Mouse (Mus musculus) heart, postnatal 4 days (tissue): ENCODE measurements around the gene Gm10031. TPM values are rescaled to one million over a fixed set of nuclear protein-coding genes. Genes with fewer than 3 reads are reported as not detected.
"Not testable (repeated sequence)": the region's sequence is repeated elsewhere in the genome, so short reads cannot be mapped to it uniquely, and the experiment has no call there.

ENCODE experiments used
- DNase-seq: peaks from one replicate; pipeline ENCODE4 v3.0.0; 2021
- total RNA-seq, 2 experiments: library from RNA; stranded (reverse); gene quantifications; 2 replicates each; pipeline ENCODE4 v1.2.3; 2021

The Gm10031 gene
- 10 to 100 TPM; 43.1 to 47.8 TPM for total RNA-seq

DNA sequence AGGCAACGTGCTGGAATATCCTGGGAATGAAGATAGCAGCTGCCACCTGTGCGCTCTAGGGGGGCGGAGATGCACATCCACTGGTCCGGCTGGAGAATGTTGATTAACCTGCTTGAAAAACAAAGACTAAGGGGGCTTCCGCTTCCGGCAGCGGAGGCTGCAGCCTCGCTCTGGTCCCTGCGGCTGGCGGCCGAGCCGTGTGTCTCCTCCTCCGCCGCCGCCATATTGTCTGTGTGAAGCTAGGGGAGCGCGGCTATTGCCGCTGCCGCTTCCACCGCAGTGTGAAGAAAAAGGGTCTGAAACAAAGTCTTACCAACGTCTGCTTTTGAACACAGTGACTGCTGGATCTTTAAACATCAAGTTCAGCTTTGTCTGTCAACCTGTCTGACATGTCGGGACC is at the start of gene Gm10031:
Gm10031 (plus strand) TSS at position 171 of the 400 bp plus-strand sequence.
- not testable (repeated sequence) for DNase-seq

DNA sequence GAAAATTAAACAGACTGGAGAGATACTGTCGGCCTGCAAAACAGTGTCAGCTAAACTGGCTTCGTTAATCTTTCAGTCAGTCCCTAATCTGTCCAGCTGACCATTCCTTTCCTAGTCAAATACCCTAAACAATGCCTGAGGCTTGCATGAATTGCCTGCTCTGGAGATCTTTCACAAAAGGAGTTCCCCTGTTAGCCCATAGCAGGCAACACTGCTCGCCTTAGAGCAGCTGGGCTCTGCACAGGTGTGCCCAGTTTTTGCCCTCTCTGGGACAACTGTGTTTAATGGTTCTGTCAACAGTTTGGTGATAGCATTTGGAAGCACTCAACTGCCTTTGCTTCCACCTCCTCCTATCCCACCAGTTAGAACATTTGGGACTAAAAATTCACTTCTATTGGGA is 49.0 kb upstream of the Gm10031 start:
- DNase-seq, result no peak

GRCm38 (mm10) chr1:156476016-156476415 is 47.8 kb upstream of the Gm10031 start:
- DNase-seq, result no peak

DNA sequence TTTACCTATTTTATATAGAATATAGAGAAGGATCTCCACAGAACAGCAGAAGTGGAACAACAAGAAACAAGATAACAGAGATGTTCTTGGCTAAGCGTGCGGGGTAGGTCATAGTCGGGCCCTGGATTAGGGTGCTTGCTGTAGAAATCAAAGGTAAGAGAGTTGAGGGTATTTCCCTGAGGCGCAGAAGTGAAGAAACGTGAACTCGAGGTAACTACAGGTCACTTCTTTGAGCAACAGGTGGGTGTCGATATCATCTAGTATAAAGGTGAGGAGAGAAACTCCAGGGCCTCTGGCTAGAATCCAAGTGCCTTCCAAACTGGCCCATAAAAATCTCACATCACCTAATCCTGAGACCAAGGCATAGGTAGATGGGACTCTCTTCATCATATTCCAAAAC is 47.3 kb upstream of the Gm10031 start:
- no peak for DNase-seq

GRCm38 (mm10) chr1:156481826-156482225 is 42.0 kb upstream of the Gm10031 start:
- DNase-seq, result no peak

DNA sequence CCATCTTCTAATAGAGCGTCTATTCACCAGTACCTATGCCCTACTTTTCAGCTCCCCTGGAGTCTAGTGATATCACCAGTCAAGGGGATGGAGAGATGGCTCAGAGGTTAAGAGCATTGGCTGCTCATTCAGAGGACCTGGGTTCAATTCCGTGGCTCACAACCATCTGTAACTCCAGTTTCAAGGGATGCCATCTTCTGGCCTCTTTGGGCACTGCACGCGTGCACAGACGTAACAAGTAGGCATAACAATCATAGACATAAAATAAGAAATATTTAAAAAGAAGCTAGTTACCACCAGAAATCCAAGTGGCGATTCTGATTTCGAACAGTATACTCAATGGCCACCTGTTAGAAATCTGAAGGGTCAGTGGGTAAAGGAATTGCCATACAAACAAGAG is 36.3 kb upstream of the Gm10031 start:
- DNase-seq, result no peak

GRCm38 (mm10) chr1:156488031-156488430 is 35.8 kb upstream of the Gm10031 start:
- no peak for DNase-seq

DNA sequence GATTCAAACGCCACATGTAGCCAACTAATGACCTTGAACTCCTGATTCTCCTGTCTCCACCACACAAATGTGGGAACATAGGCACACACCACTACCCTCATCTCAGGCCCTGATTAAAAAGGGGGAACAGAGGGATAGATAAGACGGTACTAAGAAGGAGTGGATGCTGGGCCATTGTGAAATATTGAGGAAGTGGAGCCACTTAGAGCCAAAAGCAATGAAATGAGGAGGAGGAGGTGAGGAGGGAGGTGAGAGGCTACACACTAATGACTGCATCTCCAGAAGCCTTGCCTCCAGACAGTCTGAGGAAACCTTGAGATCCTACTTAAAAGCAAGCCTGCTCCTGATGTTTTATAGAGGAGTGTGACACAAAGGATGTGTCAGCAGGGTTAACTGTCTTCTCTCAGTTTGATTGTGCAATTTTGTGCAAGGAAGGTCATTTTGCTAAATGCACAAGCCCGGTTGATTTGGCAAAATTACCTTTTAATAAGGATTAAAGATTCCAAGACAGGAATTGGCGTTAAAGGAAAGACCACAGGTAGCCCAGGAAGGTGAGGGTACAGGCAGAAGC is 32.5 kb upstream of the Gm10031 start:
- DNase-seq, result no peak

- DNase-seq, result no peak
These were observed 28.8 kb upstream of the Gm10031 start for GRCm38 (mm10) chr1:156495025-156495424.

GRCm38 (mm10) chr1:156496910-156497309 is 26.9 kb upstream of the Gm10031 start:
- no peak for DNase-seq

- no peak for DNase-seq
These were observed 18.8 kb upstream of the Gm10031 start for GRCm38 (mm10) chr1:156504945-156505523.

GRCm38 (mm10) chr1:156505901-156506300 is 17.9 kb upstream of the Gm10031 start:
- DNase-seq, result no peak

DNA sequence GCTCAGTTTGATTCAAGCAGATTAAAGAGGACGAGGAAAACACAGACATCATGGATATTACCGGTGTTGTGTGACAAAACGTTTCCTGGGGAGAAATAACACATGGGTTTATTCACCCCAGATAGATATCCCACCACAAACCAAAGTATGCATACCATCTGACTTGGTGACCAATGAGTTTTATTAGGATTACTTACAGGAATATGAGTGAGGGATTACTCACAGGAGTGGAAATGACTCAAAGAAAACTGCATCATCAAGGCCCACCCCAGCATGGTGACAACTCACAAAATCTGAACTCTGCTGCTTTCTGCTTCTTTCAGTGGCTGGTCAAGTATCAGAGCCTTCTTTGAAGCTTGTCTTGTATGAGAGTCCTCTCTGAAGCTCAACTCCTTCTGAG is 16.1 kb upstream of the Gm10031 start:
- DNase-seq, result no peak

DNA sequence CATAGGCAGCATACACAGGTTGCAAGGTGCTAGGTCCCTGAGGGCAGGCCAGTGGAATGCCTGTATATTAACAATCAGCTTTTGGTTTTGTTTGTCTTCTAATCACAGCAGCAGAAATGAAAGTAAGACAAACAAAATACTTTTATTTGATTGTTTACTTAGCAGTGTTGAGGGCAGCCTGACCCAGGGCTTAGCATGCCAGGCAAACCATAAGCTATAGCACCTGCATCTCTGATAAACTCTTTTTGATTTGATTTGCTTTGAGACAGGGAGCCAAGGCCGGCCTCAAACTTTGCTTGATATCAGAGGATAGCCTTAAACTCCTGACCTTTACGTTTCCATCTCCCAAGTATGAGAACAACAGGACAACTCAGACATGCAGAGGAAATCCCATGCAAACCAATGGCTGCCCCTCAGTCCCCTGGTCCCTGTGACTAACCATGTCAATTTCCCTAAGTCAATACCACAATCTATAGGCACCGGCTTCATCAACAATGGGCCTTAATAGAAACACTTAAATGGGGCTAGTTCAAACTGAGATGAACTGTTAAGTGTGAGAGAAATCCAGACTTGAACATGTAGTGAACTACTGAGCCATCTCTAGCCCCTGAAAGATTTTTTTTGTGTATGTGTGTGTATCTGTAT is 3.6 kb upstream of the Gm10031 start:
- no peak for DNase-seq

DNA sequence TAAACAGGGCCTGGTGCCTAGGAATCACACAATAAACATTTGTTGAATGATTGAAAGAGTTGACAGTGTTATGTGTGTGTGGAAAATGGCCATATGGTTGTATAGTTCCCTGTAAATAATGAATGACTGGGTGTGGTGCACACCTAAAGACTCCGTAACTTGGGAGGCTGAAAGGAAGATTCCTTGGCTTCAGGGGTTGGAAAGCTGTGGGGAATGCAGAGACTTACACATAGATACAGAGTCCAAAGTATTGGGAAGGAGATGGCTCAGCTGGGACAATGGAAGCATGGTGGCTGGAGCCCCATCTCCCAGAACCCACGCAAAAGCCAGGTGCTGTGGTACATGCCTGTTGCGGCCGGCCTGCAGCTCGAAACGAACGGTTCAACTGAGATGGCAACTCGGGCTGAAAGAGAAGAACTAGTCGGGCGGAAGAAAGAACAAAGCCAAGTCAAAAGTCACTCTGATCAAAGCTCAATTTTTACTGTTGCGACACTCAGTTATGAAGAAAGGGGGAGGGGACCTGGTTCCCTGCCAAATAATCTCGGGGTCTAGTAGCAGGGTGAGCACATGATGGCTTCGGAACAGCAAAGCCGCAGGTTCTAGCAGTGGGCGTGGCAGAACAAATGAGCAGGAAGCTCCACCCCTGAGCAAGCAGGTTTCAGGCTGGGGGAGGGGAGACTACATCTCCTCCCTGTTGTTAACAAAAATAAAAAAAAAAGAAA is 1.9 kb upstream of the Gm10031 start:
- no peak for DNase-seq

DNA sequence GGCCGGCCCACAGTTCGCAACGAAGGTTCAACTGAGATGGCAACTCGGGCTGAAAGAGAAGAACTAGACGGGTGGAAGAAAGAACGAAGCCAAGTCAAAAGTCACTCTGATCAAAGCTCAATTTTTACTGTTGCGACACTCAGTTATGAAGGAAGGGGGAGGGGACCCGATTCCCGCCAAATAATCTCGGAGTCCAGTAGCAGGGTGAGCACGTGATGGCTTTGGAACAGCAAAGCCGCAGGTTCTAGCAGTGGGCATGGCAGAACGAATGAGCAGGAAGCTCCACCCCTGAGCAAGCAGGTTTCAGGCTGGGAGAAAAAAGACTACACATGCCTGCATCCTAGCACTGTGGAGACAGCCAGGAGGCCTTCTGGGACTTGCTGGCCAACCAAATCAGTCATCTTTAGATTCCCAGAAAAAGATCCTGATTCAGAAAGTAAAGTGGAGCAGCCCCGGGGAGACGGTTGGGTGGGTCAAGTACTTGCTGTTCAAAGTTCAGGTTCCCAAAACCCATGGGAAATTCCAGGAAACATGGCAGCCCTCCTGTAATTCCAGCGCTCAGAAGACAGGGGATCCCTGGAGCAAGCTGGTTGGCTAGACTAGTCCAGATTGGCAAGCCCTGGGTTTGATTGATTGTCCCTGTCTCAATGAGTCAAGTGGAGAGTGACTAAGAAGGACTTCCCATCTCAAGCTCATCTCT is 8.8 kb downstream of the Gm10031 start:
- not testable (repeated sequence) for DNase-seq

DNA sequence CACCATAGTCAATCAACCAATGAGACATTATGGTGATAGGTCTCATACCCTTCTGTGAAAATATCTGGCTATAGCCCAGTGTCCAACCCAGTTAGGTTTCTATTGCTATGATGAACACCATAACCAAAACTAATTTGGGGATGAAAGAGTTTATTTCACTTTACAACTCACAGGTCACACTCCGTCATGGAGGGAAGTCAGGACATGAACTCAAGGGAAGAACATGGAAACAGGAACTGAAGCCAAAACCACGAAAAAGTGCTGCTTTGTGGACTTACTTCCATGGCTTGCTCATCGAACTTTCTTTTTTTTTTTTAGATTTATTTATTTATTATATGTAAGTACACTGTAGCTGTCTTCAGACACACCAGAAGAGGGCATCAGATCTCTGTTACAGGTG is 9.7 kb downstream of the Gm10031 start:
- no peak for DNase-seq

GRCm38 (mm10) chr1:156533911-156534310 is 10.1 kb downstream of the Gm10031 start:
- no peak for DNase-seq

DNA sequence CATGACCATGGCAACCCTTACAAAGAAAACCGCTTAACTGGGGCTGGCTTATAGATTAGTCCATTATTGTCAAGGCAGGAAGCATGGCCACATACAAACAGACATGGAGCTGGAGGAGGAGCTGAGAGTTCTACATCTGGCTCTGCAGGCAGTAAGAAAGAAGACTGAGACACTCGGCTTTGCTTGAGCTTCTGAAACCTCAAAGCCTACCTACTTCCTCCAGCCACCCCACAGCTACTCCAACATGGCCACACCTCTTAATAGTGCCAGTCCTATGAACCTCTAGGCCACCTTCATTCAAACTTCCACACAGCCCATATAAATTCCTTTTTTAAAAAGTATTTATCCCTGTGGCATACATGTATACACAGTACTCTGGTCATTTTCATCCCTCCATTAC is 13.2 kb downstream of the Gm10031 start:
- DNase-seq, result no peak

DNA sequence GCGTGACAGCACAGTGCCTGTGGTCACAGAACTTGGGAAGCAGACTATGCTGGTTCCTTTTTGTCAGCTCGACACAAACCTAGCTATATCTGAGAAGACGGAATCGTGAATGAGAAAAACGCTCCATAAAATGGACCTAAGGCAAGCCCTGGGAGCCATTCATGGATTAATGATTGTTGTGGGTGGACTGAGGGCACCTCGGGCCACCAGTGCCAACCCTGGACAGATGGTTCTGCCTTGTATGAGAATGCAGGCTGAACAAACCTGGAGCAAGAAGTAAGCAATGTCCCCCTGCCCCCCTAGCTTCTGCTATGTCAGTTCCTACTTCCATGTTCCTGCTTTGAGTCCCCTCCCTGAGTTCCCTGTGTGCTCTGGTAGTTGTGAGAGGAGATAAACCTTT is 13.9 kb downstream of the Gm10031 start:
- DNase-seq, result no peak

DNA sequence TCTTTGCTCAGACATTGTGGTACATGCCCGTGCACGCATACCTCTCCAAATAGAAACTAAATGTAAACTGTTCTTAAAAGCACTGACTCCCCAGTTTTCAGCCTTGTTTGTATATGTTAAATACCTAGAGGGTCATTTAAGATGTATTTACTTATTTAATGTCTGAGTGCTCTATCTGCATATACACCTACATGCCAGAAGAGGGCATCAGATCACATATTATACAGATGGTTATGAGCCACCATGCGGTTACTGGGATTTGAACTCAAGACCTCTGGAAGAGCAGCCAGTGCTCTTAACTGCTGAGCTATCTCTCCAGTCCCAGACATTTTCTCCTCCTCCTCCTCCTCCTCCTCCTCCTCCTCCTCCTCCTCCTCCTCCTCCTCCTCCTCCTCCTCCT is 14.6 kb downstream of the Gm10031 start:
- DNase-seq, result no peak

DNA sequence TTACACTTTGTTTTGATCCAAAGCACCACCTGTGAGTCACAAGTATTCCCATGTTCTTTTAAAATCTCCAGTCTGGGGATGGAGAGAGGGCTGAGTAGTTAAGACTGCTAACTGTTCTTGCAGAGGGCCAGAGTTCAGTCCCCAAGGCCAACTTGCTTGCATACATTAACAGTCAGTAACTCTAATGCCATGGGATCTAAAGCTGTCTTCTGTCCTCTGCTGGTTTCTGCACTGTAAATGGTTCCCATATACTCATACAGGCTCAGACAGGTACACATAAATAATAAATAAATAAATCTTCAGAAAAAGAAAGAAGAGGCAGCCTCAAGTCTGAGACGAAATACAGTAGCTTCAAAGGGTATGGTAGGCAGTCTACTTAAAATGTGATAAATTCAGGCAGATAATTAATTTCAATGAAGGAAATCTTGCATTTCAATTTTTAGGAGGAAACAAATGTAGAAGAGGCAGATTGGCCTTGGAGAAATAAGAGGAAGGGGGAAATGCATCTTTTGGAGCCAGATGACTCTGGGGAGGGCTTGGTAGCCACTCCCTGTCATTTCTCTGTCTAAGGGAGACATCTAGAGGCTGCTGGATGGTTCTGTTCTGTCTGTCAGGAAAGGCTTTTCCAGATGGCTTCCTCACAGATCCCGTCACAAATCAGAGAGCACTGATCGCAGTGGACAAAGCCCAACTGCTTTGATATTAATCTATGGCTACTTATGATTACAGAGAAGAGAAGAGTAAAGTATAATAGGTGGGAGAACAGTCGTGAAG is 16.2 kb downstream of the Gm10031 start:
- peak; percentile 17 for DNase-seq
